Mouse (Mus musculus) heart, adult 2 months (tissue): ENCODE data around the gene Bicd2.

Source experiments
- CTCF ChIP-seq: fragments of 200-600 bp; IDR thresholded peaks from 2 replicates; pipeline ENCODE4 v1.8.1; 2022; ENCODE audit warnings: antibody characterized with exemption, mild to moderate bottlenecking, moderate library complexity
- EP300 ChIP-seq: fragments of 200-500 bp; IDR thresholded peaks from 2 replicates; pipeline ENCODE4 v1.6.1; 2011; ENCODE audit warnings: low read depth, low read length, control low read depth; ENCODE audit not compliant: insufficient read depth
- POLR2A ChIP-seq: fragments of 200-500 bp; IDR thresholded peaks from 2 replicates; pipeline ENCODE4 v1.6.1; 2011; ENCODE audit warnings: mild to moderate bottlenecking, low read depth, low read length, control low read depth; ENCODE audit not compliant: insufficient read depth

- TF ChIP-seq EP300 = no peak
- no peak for TF ChIP-seq CTCF
- TF ChIP-seq POLR2A = no peak
Observed at GRCm38 (mm10) chr13:49320514-49320913, 20.9 kb upstream of the Bicd2 start.
